Mouse (Mus musculus) heart, postnatal 0 days (tissue): Measurements from ENCODE around the gene Oas1g. TPM values are rescaled to one million over a fixed set of nuclear protein-coding genes. Genes with fewer than 3 reads are reported as not detected.
"Not testable (repeated sequence)": the region's sequence is repeated elsewhere in the genome, so short reads cannot be mapped to it uniquely, and the experiment has no call there.

ENCODE experiments used
- ATAC-seq: fragments of 200-750 bp; cut with Nextera tagmentation; 2 replicates; pipeline ENCODE4 v1.8.0; 2017; ENCODE audit warnings: low read depth, moderate number of reproducible peaks, moderate library complexity; ENCODE audit not compliant: insufficient read depth
- DNase-seq: peaks from one replicate; pipeline ENCODE4 v3.0.0-alpha.2; 2016; ENCODE audit warnings: low spot score
- H3K27ac ChIP-seq: fragments of 300-500 bp; sonication (generic); 2 replicates; pipeline ENCODE4 v1.5.1; 2014; ENCODE audit warnings: low read depth, mild to moderate bottlenecking
- H3K27me3 ChIP-seq: fragments of 300-500 bp; sonication (generic); 2 replicates; pipeline ENCODE4 v1.6.1; 2014; ENCODE audit warnings: low read length, mixed read lengths; ENCODE audit not compliant: control insufficient read depth, insufficient read depth
- H3K36me3 ChIP-seq: fragments of 300-500 bp; sonication (generic); replicated peaks from 2 replicates; pipeline ENCODE4 v1.6.1; 2014; ENCODE audit warnings: low read length, mixed read lengths; ENCODE audit not compliant: control insufficient read depth, insufficient read depth
- H3K4me1 ChIP-seq: fragments of 300-500 bp; sonication (generic); 2 replicates; pipeline ENCODE4 v1.6.1; 2014; ENCODE audit warnings: antibody characterized with exemption; ENCODE audit not compliant: control insufficient read depth, insufficient read depth
- H3K4me2 ChIP-seq: fragments of 300-500 bp; sonication (generic); 2 replicates; pipeline ENCODE4 v1.6.1; 2014; ENCODE audit warnings: low read depth, mild to moderate bottlenecking, low read length, moderate library complexity
- H3K4me3 ChIP-seq: fragments of 300-500 bp; sonication (generic); 2 replicates; pipeline ENCODE4 v1.5.1; 2014; ENCODE audit warnings: low read depth, low read length
- H3K9ac ChIP-seq: fragments of 300-500 bp; sonication (generic); replicated peaks from 2 replicates; pipeline ENCODE4 v1.6.1; 2014; ENCODE audit warnings: low read depth, low read length, mixed read lengths
- H3K9me3 ChIP-seq: fragments of 300-500 bp; sonication (generic); replicated peaks from 2 replicates; pipeline ENCODE4 v1.6.1; 2016; ENCODE audit warnings: low read length; ENCODE audit not compliant: control insufficient read depth
- CTCF ChIP-seq: IDR thresholded peaks from 2 replicates; pipeline ENCODE4 v1.5.1; 2016; ENCODE audit warnings: antibody characterized with exemption, control low read depth, low read depth
- EP300 ChIP-seq: IDR thresholded peaks from 2 replicates; pipeline ENCODE4 v1.6.1; 2016; ENCODE audit warnings: antibody characterized with exemption, low read depth
- WGBS: fragments of 180-500 bp; shearing (Covaris S2); extraction: QIAGEN DNeasy Blood & Tissue Kit; methylation state at CpG from one replicate; pipeline ENCODE4 v1.1.7; 2014; 5-methylcytosine and 5-hydroxymethylcytosine counted together
- polyA plus RNA-seq: library from polyadenylated mRNA; unstranded; fragments of >200 nt; fragmentation: Nextera tagmentation; extraction: Ambion mirVana; gene quantifications from 2 replicates; pipeline ENCODE4 v1.2.1, GENCODE M21; 2015
- total RNA-seq: library from RNA; depleted of rRNA; stranded (reverse); fragments of >200 nt; gene quantifications from 2 replicates; pipeline ENCODE4 v1.2.3, GENCODE M21; 2014; ENCODE audit warnings: low replicate concordance

The Oas1g gene
- total and polyA plus RNA-seq, 2 experiments from 2014 or later = 0.52 to 4.5 TPM

DNA sequence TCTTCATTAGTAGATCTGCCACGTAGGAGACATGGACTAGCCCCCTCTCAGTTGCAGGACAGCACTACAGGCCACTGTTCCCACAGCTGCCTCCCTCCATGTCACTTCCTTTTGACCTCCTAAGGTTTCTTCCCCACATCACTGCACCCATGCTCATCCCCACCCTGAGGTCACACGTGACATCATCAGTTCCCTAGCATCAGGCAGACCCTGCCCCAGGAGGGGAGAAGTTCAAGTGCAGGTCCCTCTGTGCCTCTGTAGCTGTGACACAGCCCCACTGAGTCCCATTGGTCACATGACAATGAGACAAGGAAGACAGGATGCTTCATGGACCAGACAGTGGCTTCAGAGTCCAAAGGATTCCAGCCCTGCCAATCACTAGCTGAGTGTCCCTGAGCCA is 10.0 kb downstream of the Oas1g start:
- H3K9me3 ChIP-seq, H3K4me1 ChIP-seq, H3K27me3 ChIP-seq, H3K4me3 ChIP-seq, ATAC-seq, DNase-seq, H3K4me2 ChIP-seq, H3K36me3 ChIP-seq, H3K9ac ChIP-seq, H3K27ac ChIP-seq: not testable (repeated sequence)
- WGBS = 65% methylated on average over 2 of the region's 2 CpGs

DNA sequence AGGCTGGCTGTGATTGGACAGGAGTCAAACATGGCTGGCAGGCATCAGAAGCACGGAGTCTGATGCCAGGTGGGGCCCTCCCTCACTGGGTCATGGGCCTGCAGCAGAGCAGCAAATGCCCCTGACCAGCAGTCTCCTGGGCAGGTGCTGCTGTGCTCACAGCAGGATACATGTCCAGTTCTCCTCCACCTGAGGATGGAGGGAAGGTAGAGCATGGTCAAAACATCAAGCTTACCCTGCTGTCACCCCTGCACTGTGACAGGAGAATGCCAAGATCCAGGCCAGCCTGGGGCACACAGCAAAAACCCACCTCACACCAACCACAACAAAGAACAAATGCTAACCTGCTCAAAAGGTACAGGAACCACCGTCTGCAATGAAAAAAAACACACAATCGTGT is 10.6 kb downstream of the Oas1g start:
- not testable (repeated sequence) for H3K4me1 ChIP-seq, H3K27me3 ChIP-seq, DNase-seq, H3K4me2 ChIP-seq, H3K4me3 ChIP-seq, H3K9me3 ChIP-seq, ATAC-seq, H3K36me3 ChIP-seq, H3K27ac ChIP-seq, H3K9ac ChIP-seq
- 49% methylated on average over 2 of the region's 3 CpGs for WGBS

- H3K27ac ChIP-seq = no peak overlapping the region
- H3K36me3 ChIP-seq = no peaks in the 10 kb centered on the region
- 32% methylated on average over 2 of the region's 2 CpGs for WGBS
- DNase-seq = no peak
- H3K9ac ChIP-seq = no peak overlapping the region
- ATAC-seq = no peak
- TF ChIP-seq EP300 (no peak), CTCF (no peak)
- no peaks in the 10 kb centered on the region for H3K9me3 ChIP-seq
- H3K4me3 ChIP-seq = no peak overlapping the region
- H3K27me3 ChIP-seq = no peaks in the 10 kb centered on the region
- H3K4me1 ChIP-seq = no peaks in the 10 kb centered on the region
- no peak overlapping the region for H3K4me2 ChIP-seq
These were observed 15.9 kb downstream of the Oas1g start for GRCm38 (mm10) chr5:120871469-120871868.

GRCm38 (mm10) chr5:120870782-120871181 is 16.6 kb downstream of the Oas1g start:
- no peak overlapping the region for H3K4me2 ChIP-seq
- TF ChIP-seq CTCF (no peak), EP300 (no peak)
- H3K27me3 ChIP-seq = no peaks in the 10 kb centered on the region
- no peaks in the 10 kb centered on the region for H3K36me3 ChIP-seq
- WGBS = 70% methylated on average over 7 of the region's 7 CpGs
- no peak overlapping the region for H3K4me3 ChIP-seq
- DNase-seq (no peak), ATAC-seq (no peak)
- no peaks in the 10 kb centered on the region for H3K9me3 ChIP-seq
- H3K4me1 ChIP-seq = no peaks in the 10 kb centered on the region
- H3K9ac ChIP-seq = no peak overlapping the region
- no peak overlapping the region for H3K27ac ChIP-seq

- Histone ChIP-seq H3K27me3 (no peaks in the 10 kb centered on the region), H3K36me3 (no peaks in the 10 kb centered on the region), H3K27ac (no peak overlapping the region), H3K4me1 (no peaks in the 10 kb centered on the region), H3K4me3 (no peak overlapping the region), H3K4me2 (no peak overlapping the region), H3K9ac (no peak overlapping the region), H3K9me3 (no peaks in the 10 kb centered on the region)
- WGBS = 53% methylated on average over 3 of the region's 3 CpGs
- ATAC-seq (no peak), DNase-seq (no peak)
- no peak for TF ChIP-seq CTCF
- no peak for TF ChIP-seq EP300
These were observed 17.3 kb downstream of the Oas1g start for GRCm38 (mm10) chr5:120870081-120870480.

GRCm38 (mm10) chr5:120869436-120870015 is 17.9 kb downstream of the Oas1g start:
- Histone ChIP-seq H3K9me3 (no peaks in the 10 kb centered on the region), H3K4me1 (no peaks in the 10 kb centered on the region), H3K4me2 (no peak overlapping the region), H3K4me3 (no peak overlapping the region), H3K36me3 (no peaks in the 10 kb centered on the region), H3K27ac (no peak overlapping the region), H3K27me3 (no peaks in the 10 kb centered on the region), H3K9ac (no peak overlapping the region)
- no peak for TF ChIP-seq EP300
- TF ChIP-seq CTCF = no peak
- DNase-seq (no peak), ATAC-seq (no peak)
- 63% methylated on average over 7 of the region's 7 CpGs for WGBS
